Mouse (Mus musculus) lung, embryonic 15.5 days (tissue): ENCODE data around the gene Lonrf2. TPM values are rescaled to one million over a fixed set of nuclear protein-coding genes. Genes with fewer than 3 reads are reported as not detected.
A peak's percentile ranks its signal among the peaks of the same experiment; 100 is the strongest.

Source experiments
- ATAC-seq: fragments of 200-750 bp; cut with Nextera tagmentation; 2 replicates; pipeline ENCODE4 v1.8.0; 2017; ENCODE audit warnings: moderate number of reproducible peaks, borderline replicate concordance; ENCODE audit not compliant: low FRiP score, low TSS enrichment; ENCODE audit errors: extremely low read depth
- H3K27ac ChIP-seq: fragments of 300-500 bp; sonication (generic); 2 replicates; pipeline ENCODE4 v1.5.1; 2015; ENCODE audit warnings: moderate library complexity, mild to moderate bottlenecking, inconsistent platforms
- H3K27me3 ChIP-seq: fragments of 300-500 bp; sonication (generic); 2 replicates; pipeline ENCODE4 v1.6.1; 2015; ENCODE audit warnings: inconsistent platforms
- H3K36me3 ChIP-seq: fragments of 300-500 bp; sonication (generic); 2 replicates; pipeline ENCODE4 v1.6.1; 2015; ENCODE audit warnings: inconsistent platforms
- H3K4me1 ChIP-seq: fragments of 300-500 bp; sonication (generic); 2 replicates; pipeline ENCODE4 v1.6.1; 2015; ENCODE audit warnings: inconsistent platforms
- H3K4me2 ChIP-seq: fragments of 300-500 bp; sonication (generic); 2 replicates; pipeline ENCODE4 v1.6.1; 2015; ENCODE audit warnings: inconsistent platforms, mild to moderate bottlenecking, moderate library complexity
- H3K4me3 ChIP-seq: fragments of 300-500 bp; sonication (generic); 2 replicates; pipeline ENCODE4 v1.5.1; 2015; ENCODE audit warnings: mild to moderate bottlenecking, inconsistent platforms
- H3K9ac ChIP-seq: fragments of 300-500 bp; sonication (generic); 2 replicates; pipeline ENCODE4 v1.6.1; 2015; ENCODE audit warnings: inconsistent platforms
- H3K9me3 ChIP-seq: fragments of 300-500 bp; sonication (generic); 2 replicates; pipeline ENCODE4 v1.6.1; 2016; ENCODE audit warnings: inconsistent platforms
- WGBS: fragments of 180-500 bp; shearing (Covaris S2); methylation state at CpG from one replicate; pipeline ENCODE4 v1.1.7; 2015; 5-methylcytosine and 5-hydroxymethylcytosine counted together
- polyA plus RNA-seq: library from polyadenylated mRNA; unstranded; fragments of >200 nt; fragmentation: Nextera tagmentation; extraction: Ambion mirVana; gene quantifications from 2 replicates; pipeline ENCODE4 v1.2.1, GENCODE M21; 2015

The Lonrf2 gene
- polyA plus RNA-seq: 0.59 and 0.72 TPM in 2 replicates

- H3K9ac ChIP-seq: peak within 1 kb of the TSS; percentile 55
- peak; percentile 64; the same call in 1 of the 2 replicates for ATAC-seq
- peaks cover 6% of the 10 kb centered on the region; the same call in 1 of the 2 replicates for H3K4me1 ChIP-seq
- no peaks in the 10 kb centered on the region for H3K9me3 ChIP-seq
- peak within 1 kb of the TSS; percentile 99 for H3K4me2 ChIP-seq
- H3K36me3 ChIP-seq: no peaks in the 10 kb centered on the region
- no peak within 1 kb of the TSS for H3K27ac ChIP-seq
- WGBS: under 1% methylated on average over 29 of the region's 47 CpGs
- H3K4me3 ChIP-seq: peak within 1 kb of the TSS; percentile 61
- peaks cover 35% of the 10 kb centered on the region for H3K27me3 ChIP-seq
Measured at GRCm38 (mm10) chr1:38836477-38836872, at the start of gene Lonrf2. Gene Lonrf2 (minus strand): TSS chr1:38836711.

DNA sequence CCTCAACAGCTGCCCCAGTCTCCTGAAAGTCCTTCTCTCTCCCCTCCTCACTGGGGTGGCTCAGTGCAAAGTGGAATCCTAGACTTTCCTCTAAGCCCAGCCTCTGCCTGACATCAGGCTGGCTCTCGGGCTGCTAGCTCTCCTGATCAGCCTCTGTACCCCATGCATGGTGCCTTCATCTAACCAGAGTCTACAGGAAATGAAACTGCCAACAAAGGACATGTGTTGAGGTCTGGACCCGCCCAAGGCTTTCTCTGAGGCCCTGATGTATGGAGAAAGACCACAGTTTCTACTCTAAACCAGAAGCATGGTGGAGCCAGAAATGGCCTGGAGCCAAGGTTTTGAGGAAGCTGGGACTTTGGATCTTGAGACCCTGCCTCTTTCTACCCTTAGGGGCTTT is 49.4 kb upstream of the Lonrf2 start:
- no peak overlapping the region for H3K4me3 ChIP-seq
- ATAC-seq: no peak
- H3K9ac ChIP-seq: no peak overlapping the region
- H3K4me1 ChIP-seq: no peaks in the 10 kb centered on the region
- 70% methylated on average over 2 of the region's 2 CpGs for WGBS
- H3K36me3 ChIP-seq: no peaks in the 10 kb centered on the region
- no peaks in the 10 kb centered on the region for H3K27me3 ChIP-seq
- no peak overlapping the region for H3K27ac ChIP-seq
- H3K9me3 ChIP-seq: no peaks in the 10 kb centered on the region
- H3K4me2 ChIP-seq: no peak overlapping the region

DNA sequence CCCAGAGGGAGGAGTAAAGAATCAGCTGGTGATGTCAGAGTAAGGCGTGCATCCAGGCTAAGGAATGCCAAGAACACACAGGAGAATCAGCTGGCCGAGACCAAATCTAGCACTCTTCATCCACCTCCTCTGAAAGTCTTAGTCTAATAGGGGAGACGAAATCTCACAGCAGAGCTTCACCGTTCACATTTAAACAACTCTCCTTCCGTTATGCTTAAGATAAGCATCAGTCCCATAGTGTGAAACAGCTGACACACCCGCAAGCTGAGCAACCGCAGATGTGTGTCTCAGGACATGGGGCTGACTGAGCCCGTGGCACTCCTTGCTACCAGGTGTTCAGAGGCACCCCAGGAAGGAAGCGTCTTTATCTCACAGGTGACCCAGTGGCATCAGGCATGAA is 47.3 kb upstream of the Lonrf2 start:
- Histone ChIP-seq H3K9ac (no peak overlapping the region), H3K27me3 (no peaks in the 10 kb centered on the region), H3K4me3 (no peak overlapping the region), H3K9me3 (no peaks in the 10 kb centered on the region), H3K4me2 (no peak overlapping the region), H3K27ac (no peak overlapping the region), H3K36me3 (no peaks in the 10 kb centered on the region), H3K4me1 (no peaks in the 10 kb centered on the region)
- WGBS: 67% methylated on average over 9 of the region's 9 CpGs
- no peak for ATAC-seq

DNA sequence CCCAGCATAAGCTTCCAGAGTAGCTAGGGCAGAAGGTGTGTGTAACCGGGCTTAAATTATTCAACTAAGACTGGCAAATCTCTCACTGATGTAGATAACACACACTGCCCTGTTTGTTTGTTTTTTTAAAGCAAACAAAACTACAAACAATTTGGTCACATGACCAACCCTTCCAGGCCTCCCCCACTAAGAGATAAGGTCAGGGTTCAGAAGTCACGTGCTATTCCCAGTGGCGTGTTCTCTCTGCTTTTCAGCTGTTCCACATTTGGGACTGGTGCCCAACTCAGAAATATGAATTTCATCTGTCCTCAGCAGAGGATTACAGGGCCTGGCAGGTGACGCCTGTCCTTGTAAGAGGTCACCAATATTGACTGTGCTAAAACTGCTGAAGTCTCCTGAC is 46.2 kb upstream of the Lonrf2 start:
- WGBS: 71% methylated on average over 4 of the region's 4 CpGs
- Histone ChIP-seq H3K27ac (no peak overlapping the region), H3K9ac (no peak overlapping the region), H3K9me3 (no peaks in the 10 kb centered on the region), H3K4me2 (no peak overlapping the region), H3K4me1 (no peaks in the 10 kb centered on the region), H3K4me3 (no peak overlapping the region), H3K27me3 (no peaks in the 10 kb centered on the region), H3K36me3 (no peaks in the 10 kb centered on the region)
- no peak for ATAC-seq

- no peaks in the 10 kb centered on the region for H3K27me3 ChIP-seq
- WGBS: 44% methylated on average over 4 of the region's 4 CpGs
- no peaks in the 10 kb centered on the region for H3K36me3 ChIP-seq
- no peak overlapping the region for H3K27ac ChIP-seq
- no peaks in the 10 kb centered on the region for H3K4me1 ChIP-seq
- H3K4me2 ChIP-seq: no peak overlapping the region
- H3K9me3 ChIP-seq: no peaks in the 10 kb centered on the region
- no peak overlapping the region for H3K9ac ChIP-seq
- H3K4me3 ChIP-seq: no peak overlapping the region
- ATAC-seq: no peak
Measured at GRCm38 (mm10) chr1:38881366-38881765, 44.9 kb upstream of the Lonrf2 start.

GRCm38 (mm10) chr1:38876671-38877382 is 40.3 kb upstream of the Lonrf2 start:
- no peaks in the 10 kb centered on the region for H3K9me3 ChIP-seq
- no peaks in the 10 kb centered on the region for H3K27me3 ChIP-seq
- no peak overlapping the region for H3K27ac ChIP-seq
- no peak overlapping the region for H3K9ac ChIP-seq
- no peak for ATAC-seq
- no peaks in the 10 kb centered on the region for H3K4me1 ChIP-seq
- WGBS: 44% methylated on average over 5 of the region's 5 CpGs
- no peak overlapping the region for H3K4me3 ChIP-seq
- H3K36me3 ChIP-seq: no peaks in the 10 kb centered on the region
- H3K4me2 ChIP-seq: no peak overlapping the region

GRCm38 (mm10) chr1:38873911-38874310 is 37.4 kb upstream of the Lonrf2 start:
- Histone ChIP-seq H3K27ac (no peak overlapping the region), H3K4me3 (no peak overlapping the region), H3K9me3 (no peaks in the 10 kb centered on the region), H3K27me3 (no peaks in the 10 kb centered on the region), H3K4me2 (no peak overlapping the region), H3K36me3 (no peaks in the 10 kb centered on the region), H3K4me1 (no peaks in the 10 kb centered on the region), H3K9ac (no peak overlapping the region)
- ATAC-seq: no peak
- WGBS: 81% methylated on average over 5 of the region's 5 CpGs

- Histone ChIP-seq H3K4me2 (no peak overlapping the region), H3K4me1 (no peaks in the 10 kb centered on the region), H3K27me3 (no peaks in the 10 kb centered on the region), H3K9me3 (no peaks in the 10 kb centered on the region), H3K4me3 (no peak overlapping the region), H3K9ac (no peak overlapping the region), H3K36me3 (no peaks in the 10 kb centered on the region), H3K27ac (no peak overlapping the region)
- WGBS: 84% methylated on average over 6 of the region's 6 CpGs
- no peak for ATAC-seq
Measured at GRCm38 (mm10) chr1:38871834-38872233, 35.3 kb upstream of the Lonrf2 start.

DNA sequence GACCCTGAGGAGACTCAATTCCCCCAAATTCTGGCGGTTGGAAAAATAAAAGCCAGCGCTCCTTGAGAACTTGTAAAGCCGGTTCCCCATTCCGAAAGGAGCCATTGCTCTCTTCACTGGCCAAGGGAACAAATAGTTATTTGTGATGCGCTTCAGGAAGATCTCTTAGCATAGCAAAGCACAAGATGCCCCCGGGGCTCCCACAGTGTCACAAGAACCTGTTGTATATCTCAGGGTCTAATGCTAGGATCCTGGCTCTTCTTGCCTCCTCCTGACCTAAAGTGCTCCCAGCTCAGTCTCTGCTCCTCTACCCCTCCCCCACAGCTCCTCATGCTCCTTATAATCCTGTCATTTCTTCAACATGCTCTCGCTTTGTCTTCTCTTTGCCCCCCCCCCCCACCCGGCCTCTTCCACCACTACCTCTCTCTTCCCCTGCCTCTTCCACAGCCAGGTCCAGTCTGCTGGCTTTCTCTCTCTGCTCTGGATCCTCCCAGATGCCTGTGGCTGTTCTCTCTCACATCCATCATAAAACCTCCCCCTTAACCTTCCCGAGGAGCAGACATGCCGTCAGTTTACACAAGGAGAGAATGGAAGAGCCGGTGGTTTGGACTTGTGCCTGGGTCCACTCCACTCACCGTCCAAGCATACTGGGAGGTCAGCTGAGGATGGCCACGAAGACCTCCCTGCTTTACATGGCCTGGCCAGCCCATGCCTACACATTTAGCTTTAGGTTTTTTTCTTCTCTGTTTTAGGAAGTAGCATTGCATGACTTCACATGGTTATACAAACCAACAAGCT is 33.1 kb upstream of the Lonrf2 start:
- no peak for ATAC-seq
- no peaks in the 10 kb centered on the region for H3K4me1 ChIP-seq
- 44% methylated on average over 13 of the region's 13 CpGs for WGBS

GRCm38 (mm10) chr1:38866242-38866641 is 29.7 kb upstream of the Lonrf2 start:
- Histone ChIP-seq H3K4me2 (no peak overlapping the region), H3K27ac (no peak overlapping the region), H3K9ac (no peak overlapping the region), H3K4me3 (no peak overlapping the region), H3K36me3 (no peaks in the 10 kb centered on the region), H3K4me1 (no peaks in the 10 kb centered on the region), H3K9me3 (no peaks in the 10 kb centered on the region), H3K27me3 (no peaks in the 10 kb centered on the region)
- ATAC-seq: no peak
- 91% methylated on average over 5 of the region's 5 CpGs for WGBS

More for the DNA sequence above, 33.1 kb upstream of the Lonrf2 start:
- no peak overlapping the region for H3K27ac ChIP-seq
- H3K9me3 ChIP-seq: no peaks in the 10 kb centered on the region
- no peaks in the 10 kb centered on the region for H3K27me3 ChIP-seq
- no peak overlapping the region for H3K4me3 ChIP-seq
- H3K4me2 ChIP-seq: no peak overlapping the region
- no peaks in the 10 kb centered on the region for H3K36me3 ChIP-seq
- no peak overlapping the region for H3K9ac ChIP-seq

DNA sequence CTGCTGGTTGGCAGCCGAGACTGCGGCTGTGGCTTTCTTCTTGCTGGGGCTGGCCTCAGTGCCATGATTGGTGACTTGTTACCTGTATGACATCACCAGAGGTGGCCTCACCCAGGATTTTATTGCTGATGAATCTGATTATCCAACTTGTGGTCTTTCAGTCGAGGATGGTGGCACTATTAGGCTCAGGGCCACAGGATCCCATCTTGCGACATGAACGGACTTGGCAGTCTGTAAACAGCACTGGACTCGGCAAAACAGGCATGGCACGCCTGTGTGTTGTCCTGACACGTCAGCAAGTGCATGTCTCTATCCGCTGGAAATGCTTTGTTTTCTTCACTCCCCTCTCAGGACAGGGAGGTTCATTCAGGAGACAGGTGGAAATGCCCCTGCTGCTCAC is 27.8 kb upstream of the Lonrf2 start:
- no peak overlapping the region for H3K4me2 ChIP-seq
- H3K27ac ChIP-seq: no peak overlapping the region
- H3K36me3 ChIP-seq: no peaks in the 10 kb centered on the region
- no peak for ATAC-seq
- H3K4me3 ChIP-seq: no peak overlapping the region
- H3K27me3 ChIP-seq: no peaks in the 10 kb centered on the region
- no peaks in the 10 kb centered on the region for H3K9me3 ChIP-seq
- WGBS: 71% methylated on average over 9 of the region's 9 CpGs
- H3K4me1 ChIP-seq: no peaks in the 10 kb centered on the region
- no peak overlapping the region for H3K9ac ChIP-seq

GRCm38 (mm10) chr1:38862213-38862612 is 25.7 kb upstream of the Lonrf2 start:
- Histone ChIP-seq H3K4me2 (no peak overlapping the region), H3K4me1 (no peaks in the 10 kb centered on the region), H3K9me3 (no peaks in the 10 kb centered on the region), H3K36me3 (no peaks in the 10 kb centered on the region), H3K27me3 (no peaks in the 10 kb centered on the region), H3K27ac (no peak overlapping the region), H3K4me3 (no peak overlapping the region), H3K9ac (no peak overlapping the region)
- ATAC-seq: no peak
- WGBS: 17% methylated on average over 4 of the region's 4 CpGs
